Mouse (Mus musculus): ENCODE results near the gene Stk10. TPM values are rescaled to one million over a fixed set of nuclear protein-coding genes. Genes with fewer than 3 reads are reported as not detected.

The Stk10 gene
- polyA plus RNA-seq, 1 experiment from 2014 or later = 0.67 TPM

DNA sequence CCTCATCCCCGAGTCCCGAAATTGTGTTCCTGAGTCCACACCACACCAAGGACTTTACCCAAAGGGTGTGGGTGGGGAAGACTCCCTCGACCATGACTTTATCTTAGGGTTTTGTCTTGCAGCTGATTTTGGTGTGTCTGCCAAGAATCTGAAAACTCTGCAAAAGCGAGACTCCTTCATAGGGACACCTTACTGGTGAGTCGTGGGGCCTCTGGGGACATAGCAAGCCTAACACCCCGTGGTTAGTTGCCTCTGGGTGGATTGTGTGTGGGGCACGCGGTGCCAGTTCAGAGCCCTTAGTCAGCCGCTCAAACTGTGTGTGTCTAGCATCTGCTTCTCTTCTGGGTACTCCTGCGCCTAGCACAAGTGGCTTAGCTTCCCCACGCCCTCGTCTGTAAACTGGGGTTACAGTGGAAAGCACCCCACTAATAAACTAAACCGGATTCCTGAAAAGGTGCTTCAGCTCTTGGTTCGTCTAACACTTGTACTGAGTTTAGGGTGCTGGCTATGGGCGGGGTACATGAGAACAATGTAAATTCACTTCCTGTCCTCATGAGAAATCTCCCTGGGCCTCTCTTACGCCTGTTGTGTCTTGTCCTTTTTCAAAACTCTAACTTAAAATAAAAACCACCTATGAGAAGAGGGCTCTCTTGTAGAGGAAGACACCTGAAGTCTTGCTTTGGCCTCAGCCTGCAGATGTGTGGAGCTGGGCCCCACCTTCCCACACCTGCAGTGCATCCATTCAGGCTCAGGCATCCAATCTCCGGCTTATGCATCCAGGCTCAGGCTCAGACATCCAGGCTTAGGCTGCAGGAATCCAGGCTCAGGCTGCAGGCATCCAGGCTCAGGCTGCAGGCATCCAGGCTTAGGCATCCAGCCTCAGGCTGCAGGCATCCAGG is 54.3 kb downstream of the Stk10 start:
- Histone ChIP-seq H3K9me3 (ENCODE audit: control insufficient read depth, low read length) (no peaks in the 10 kb centered on the region), H3K36me3 (ENCODE audit: control insufficient read depth, insufficient read depth, low read length) (no peaks in the 10 kb centered on the region), H3K4me1 (ENCODE audit: control insufficient read depth, insufficient read depth, low read length) (no peaks in the 10 kb centered on the region), H3K4me2 (no peak overlapping the region), H3K9ac (ENCODE audit: low read length) (peak overlapping the region; percentile 42; the same call in 1 of the 2 replicates), H3K4me3 (ENCODE audit: low read depth, low read length) (no peak overlapping the region), H3K27ac (ENCODE audit: low read depth, low read length) (no peak overlapping the region), H3K27me3 (ENCODE audit: control insufficient read depth, insufficient read depth, low read length) (no peaks in the 10 kb centered on the region)
- 74% methylated on average over 17 of the region's 17 CpGs for WGBS
- no peak for ATAC-seq (ENCODE audit: low FRiP score)
- peak; percentile 77 for DNase-seq (ENCODE audit: low spot score, missing footprints)

DNA sequence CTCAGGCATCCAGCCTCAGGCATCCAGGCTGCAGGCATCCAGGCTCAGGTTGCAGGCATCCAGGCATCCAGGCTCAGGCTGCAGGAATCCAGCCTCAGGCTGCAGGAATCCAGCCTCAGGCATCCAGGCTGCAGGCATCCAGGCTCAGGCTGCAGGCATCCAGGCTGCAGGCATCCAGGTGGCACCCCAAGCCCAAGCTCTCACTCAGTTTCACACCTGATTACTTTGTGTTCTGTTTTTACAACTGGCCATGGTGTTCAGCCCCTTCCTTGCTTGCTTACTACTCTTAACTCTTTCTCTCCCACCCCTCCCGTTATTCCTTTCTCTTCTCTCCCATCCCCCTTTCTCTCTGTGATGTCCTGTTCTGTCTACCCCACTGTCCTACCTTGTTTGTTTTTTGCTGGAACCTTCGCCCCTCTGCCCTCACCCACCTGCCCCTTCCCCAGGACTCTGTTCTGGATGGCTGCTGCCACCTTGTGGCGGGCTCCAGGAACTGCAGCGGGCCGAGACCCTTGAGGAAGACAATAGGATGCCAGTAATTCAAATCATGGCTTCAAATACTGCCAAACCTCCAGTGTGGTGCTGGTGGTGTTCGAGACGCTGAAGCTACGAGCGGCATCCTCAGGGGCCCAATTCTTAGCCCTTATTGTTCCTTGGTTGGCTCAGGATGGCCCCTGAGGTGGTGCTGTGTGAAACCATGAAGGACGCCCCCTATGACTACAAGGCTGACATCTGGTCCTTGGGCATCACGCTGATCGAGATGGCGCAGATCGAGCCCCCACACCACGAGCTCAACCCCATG is 55.2 kb downstream of the Stk10 start:
- Histone ChIP-seq H3K36me3 (ENCODE audit: control insufficient read depth, insufficient read depth, low read length) (no peaks in the 10 kb centered on the region), H3K9ac (ENCODE audit: low read length) (peak overlapping the region; percentile 42; the same call in 1 of the 2 replicates), H3K4me2 (no peak overlapping the region), H3K27ac (ENCODE audit: low read depth, low read length) (no peak overlapping the region), H3K27me3 (ENCODE audit: control insufficient read depth, insufficient read depth, low read length) (no peaks in the 10 kb centered on the region), H3K9me3 (ENCODE audit: control insufficient read depth, low read length) (no peaks in the 10 kb centered on the region), H3K4me3 (ENCODE audit: low read depth, low read length) (no peak overlapping the region), H3K4me1 (ENCODE audit: control insufficient read depth, insufficient read depth, low read length) (no peaks in the 10 kb centered on the region)
- 33% methylated on average over 15 of the region's 15 CpGs for WGBS
- ATAC-seq (ENCODE audit: low FRiP score) (peak; percentile 69), DNase-seq (ENCODE audit: low spot score, missing footprints) (peak; percentile 98)

DNA sequence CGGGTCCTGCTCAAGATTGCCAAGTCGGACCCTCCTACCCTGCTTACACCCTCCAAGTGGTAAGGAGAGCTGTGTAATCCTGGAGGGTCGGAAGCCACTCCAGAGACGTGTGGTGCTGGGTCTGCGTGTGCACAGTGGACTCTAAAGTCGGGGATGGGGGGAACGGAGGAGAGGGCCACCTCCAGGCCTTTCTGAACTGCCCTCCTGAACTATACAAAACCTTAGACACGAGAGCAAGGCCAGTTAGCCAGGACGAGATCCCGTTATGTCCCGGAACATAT is 55.7 kb downstream of the Stk10 start:
- no peak overlapping the region for H3K9ac ChIP-seq (ENCODE audit: low read length)
- no peak overlapping the region for H3K27ac ChIP-seq (ENCODE audit: low read depth, low read length)

DNA sequence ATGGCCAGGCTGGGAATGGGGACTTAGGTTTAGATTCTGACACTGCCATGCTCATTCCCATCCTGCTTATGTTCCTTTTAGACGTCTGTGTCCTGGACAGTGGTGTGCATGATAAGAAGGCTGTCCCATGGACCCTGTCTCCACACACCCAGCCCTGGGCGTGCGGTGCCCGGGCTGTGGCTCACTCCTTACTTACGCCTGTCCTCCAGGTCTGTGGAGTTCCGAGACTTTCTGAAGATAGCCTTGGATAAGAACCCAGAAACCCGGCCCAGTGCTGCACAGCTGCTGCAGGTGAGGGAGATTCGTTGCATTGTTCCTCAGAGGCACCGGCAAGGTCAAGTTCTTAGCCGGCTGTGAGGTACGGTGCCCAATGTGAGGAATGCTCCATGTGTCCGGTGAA is 56.1 kb downstream of the Stk10 start:
- WGBS = 89% methylated on average over 12 of the region's 12 CpGs
- no peaks in the 10 kb centered on the region for H3K9me3 ChIP-seq (ENCODE audit: control insufficient read depth, low read length)
- H3K4me3 ChIP-seq (ENCODE audit: low read depth, low read length) = no peak overlapping the region
- H3K4me2 ChIP-seq = no peak overlapping the region
- DNase-seq (ENCODE audit: low spot score, missing footprints) (no peak), ATAC-seq (ENCODE audit: low FRiP score) (no peak)
- H3K27me3 ChIP-seq (ENCODE audit: control insufficient read depth, insufficient read depth, low read length) = no peaks in the 10 kb centered on the region
- no peak overlapping the region for H3K27ac ChIP-seq (ENCODE audit: low read depth, low read length)
- H3K4me1 ChIP-seq (ENCODE audit: control insufficient read depth, insufficient read depth, low read length) = no peaks in the 10 kb centered on the region
- H3K9ac ChIP-seq (ENCODE audit: low read length) = no peak overlapping the region
- H3K36me3 ChIP-seq (ENCODE audit: control insufficient read depth, insufficient read depth, low read length) = no peaks in the 10 kb centered on the region

More for the DNA sequence above, 55.7 kb downstream of the Stk10 start:
- no peaks in the 10 kb centered on the region for H3K27me3 ChIP-seq (ENCODE audit: control insufficient read depth, insufficient read depth, low read length)
- no peaks in the 10 kb centered on the region for H3K9me3 ChIP-seq (ENCODE audit: control insufficient read depth, low read length)
- DNase-seq (ENCODE audit: low spot score, missing footprints) (peak; percentile 70), ATAC-seq (ENCODE audit: low FRiP score) (no peak; the same call in 1 of the 2 replicates)
- no peaks in the 10 kb centered on the region for H3K36me3 ChIP-seq (ENCODE audit: control insufficient read depth, insufficient read depth, low read length)
- no peak overlapping the region for H3K4me2 ChIP-seq
- no peak overlapping the region for H3K4me3 ChIP-seq (ENCODE audit: low read depth, low read length)
- H3K4me1 ChIP-seq (ENCODE audit: control insufficient read depth, insufficient read depth, low read length) = no peaks in the 10 kb centered on the region
- WGBS = 82% methylated on average over 11 of the region's 11 CpGs

DNA sequence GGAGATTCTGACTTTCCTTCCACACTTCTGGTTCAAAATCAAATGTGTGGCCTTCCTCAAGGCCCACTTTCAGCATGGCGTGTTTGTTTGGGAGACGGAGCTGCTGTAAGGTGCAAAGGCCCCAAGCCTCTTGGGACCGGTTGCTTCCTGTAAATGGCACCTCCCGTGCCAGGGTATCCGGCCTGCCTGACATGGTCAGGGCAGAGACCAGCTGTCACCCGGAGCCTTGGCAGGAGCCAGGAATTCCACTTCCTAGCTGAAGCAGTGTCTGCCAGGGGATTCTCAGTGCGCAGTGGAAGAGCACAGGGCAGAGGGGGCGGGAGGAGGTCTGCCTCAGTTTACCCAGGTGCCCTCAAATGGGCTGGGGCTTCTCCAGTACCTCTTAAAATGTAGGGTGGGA is 56.7 kb downstream of the Stk10 start:
- H3K9me3 ChIP-seq (ENCODE audit: control insufficient read depth, low read length) = no peaks in the 10 kb centered on the region
- DNase-seq (ENCODE audit: low spot score, missing footprints) = peak; percentile 28
- H3K36me3 ChIP-seq (ENCODE audit: control insufficient read depth, insufficient read depth, low read length) = no peaks in the 10 kb centered on the region
- 92% methylated on average over 8 of the region's 8 CpGs for WGBS
- no peak for ATAC-seq (ENCODE audit: low FRiP score)
- no peak overlapping the region for H3K27ac ChIP-seq (ENCODE audit: low read depth, low read length)
- H3K4me3 ChIP-seq (ENCODE audit: low read depth, low read length) = no peak overlapping the region
- H3K27me3 ChIP-seq (ENCODE audit: control insufficient read depth, insufficient read depth, low read length) = no peaks in the 10 kb centered on the region
- H3K4me2 ChIP-seq = no peak overlapping the region
- no peaks in the 10 kb centered on the region for H3K4me1 ChIP-seq (ENCODE audit: control insufficient read depth, insufficient read depth, low read length)
- H3K9ac ChIP-seq (ENCODE audit: low read length) = no peak overlapping the region

DNA sequence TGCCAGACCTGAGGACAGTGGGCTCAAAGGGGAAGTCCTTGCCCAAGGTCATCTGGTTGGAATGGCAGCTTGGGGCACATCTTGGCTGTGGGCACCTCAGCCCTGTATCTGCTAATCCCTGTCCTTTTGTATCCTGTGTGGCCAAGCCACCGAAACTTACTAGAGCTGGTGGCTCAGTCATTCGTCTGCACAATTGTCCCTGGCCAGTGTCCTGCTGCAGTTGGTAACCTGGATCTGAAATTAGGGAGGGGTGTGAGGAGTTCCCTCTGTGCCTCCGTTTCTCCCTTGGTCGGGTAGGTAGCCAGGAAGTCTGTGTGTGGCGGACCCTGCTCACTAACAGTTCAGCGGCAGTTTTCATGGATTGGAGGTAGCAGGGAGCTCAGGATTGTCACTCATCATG is 57.1 kb downstream of the Stk10 start:
- H3K9me3 ChIP-seq (ENCODE audit: control insufficient read depth, low read length) = no peaks in the 10 kb centered on the region
- no peak overlapping the region for H3K4me2 ChIP-seq
- H3K27ac ChIP-seq (ENCODE audit: low read depth, low read length) = no peak overlapping the region
- WGBS = 86% methylated on average over 6 of the region's 6 CpGs
- ATAC-seq (ENCODE audit: low FRiP score) (no peak), DNase-seq (ENCODE audit: low spot score, missing footprints) (no peak)
- no peaks in the 10 kb centered on the region for H3K27me3 ChIP-seq (ENCODE audit: control insufficient read depth, insufficient read depth, low read length)
- no peak overlapping the region for H3K9ac ChIP-seq (ENCODE audit: low read length)
- H3K4me3 ChIP-seq (ENCODE audit: low read depth, low read length) = no peak overlapping the region
- no peaks in the 10 kb centered on the region for H3K36me3 ChIP-seq (ENCODE audit: control insufficient read depth, insufficient read depth, low read length)
- no peaks in the 10 kb centered on the region for H3K4me1 ChIP-seq (ENCODE audit: control insufficient read depth, insufficient read depth, low read length)

DNA sequence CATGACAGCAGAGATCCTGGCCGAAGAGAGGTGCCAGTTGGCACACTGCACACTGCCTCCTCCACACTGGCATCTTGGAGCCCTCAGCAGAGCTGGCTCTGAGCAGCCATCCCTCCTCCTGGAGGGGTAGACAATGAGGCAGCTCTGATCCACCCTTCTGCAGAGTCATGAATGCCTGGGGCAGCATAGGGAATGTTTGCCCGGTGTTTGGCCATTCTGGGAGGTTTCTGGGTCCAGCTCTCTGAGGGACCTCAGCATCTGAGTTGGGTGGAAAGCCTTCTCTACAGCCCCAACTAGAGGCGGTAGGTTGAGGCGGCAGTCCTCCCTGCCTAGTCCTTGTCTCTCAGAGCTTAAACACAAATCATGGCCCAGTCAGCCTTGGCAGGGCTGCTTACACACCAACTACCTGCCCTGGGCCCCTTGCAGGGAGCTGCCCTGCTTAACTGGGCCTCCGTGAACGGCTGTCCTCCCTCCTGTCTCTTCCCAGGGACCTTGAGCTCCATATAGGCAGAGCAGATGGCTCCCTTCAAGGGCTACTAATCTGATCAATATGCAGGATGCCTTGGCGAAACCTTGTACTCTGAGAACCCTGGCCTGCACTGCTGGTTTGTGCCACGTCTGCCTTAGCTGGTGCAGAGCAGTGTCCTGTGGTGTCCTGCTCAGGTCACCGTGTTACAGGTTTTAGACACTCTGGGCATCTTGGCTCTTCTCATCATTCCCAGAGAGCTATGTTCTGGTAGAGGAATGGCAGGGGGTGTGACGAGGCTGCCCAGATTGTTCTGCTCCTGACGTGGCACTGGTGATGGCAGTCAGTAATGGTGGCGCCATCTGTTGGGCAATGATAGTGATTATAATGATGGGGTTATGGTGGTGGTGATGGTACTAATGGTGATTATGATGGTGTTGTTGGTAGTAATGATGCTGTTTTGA is 59.1 kb downstream of the Stk10 start:
- ATAC-seq (ENCODE audit: low FRiP score) (peak; percentile 33; the same call in 1 of the 2 replicates), DNase-seq (ENCODE audit: low spot score, missing footprints) (peak; percentile 79)
- WGBS = 68% methylated on average over 12 of the region's 12 CpGs
- H3K9ac ChIP-seq (ENCODE audit: low read length) = no peak overlapping the region
- no peak overlapping the region for H3K4me3 ChIP-seq (ENCODE audit: low read depth, low read length)
- H3K4me2 ChIP-seq = no peak overlapping the region
- no peaks in the 10 kb centered on the region for H3K36me3 ChIP-seq (ENCODE audit: control insufficient read depth, insufficient read depth, low read length)
- no peak overlapping the region for H3K27ac ChIP-seq (ENCODE audit: low read depth, low read length)
- H3K9me3 ChIP-seq (ENCODE audit: control insufficient read depth, low read length) = no peaks in the 10 kb centered on the region
- no peaks in the 10 kb centered on the region for H3K4me1 ChIP-seq (ENCODE audit: control insufficient read depth, insufficient read depth, low read length)
- H3K27me3 ChIP-seq (ENCODE audit: control insufficient read depth, insufficient read depth, low read length) = no peaks in the 10 kb centered on the region

DNA sequence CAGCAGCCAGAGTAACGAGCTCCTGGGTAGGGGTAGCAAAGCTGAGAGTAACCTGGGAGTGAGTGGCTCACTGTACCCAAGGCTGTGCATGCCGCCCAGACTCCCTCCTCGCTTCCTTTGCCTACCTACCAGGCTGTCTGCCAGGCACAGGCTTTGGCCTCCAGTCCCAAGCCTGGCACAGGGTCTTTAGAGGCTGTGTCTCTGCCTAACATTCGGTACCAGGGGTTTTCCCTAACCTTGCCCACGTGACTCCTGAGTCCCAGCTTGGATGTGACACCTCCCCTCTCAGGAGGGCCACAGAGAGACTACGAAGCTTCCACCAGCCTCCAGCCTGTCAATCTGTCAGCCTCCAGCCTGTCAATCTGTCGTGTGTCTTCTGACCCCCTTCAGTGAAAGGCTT is 60.0 kb downstream of the Stk10 start:
- H3K9ac ChIP-seq (ENCODE audit: low read length) = no peak overlapping the region

More for the DNA sequence above, 60.0 kb downstream of the Stk10 start:
- no peak overlapping the region for H3K27ac ChIP-seq (ENCODE audit: low read depth, low read length)
- DNase-seq (ENCODE audit: low spot score, missing footprints) = no peak
- no peaks in the 10 kb centered on the region for H3K36me3 ChIP-seq (ENCODE audit: control insufficient read depth, insufficient read depth, low read length)
- no peak for ATAC-seq (ENCODE audit: low FRiP score)
- H3K4me1 ChIP-seq (ENCODE audit: control insufficient read depth, insufficient read depth, low read length) = no peaks in the 10 kb centered on the region
- 85% methylated on average over 7 of the region's 7 CpGs for WGBS
- H3K27me3 ChIP-seq (ENCODE audit: control insufficient read depth, insufficient read depth, low read length) = no peaks in the 10 kb centered on the region
- H3K4me2 ChIP-seq = no peak overlapping the region
- H3K9me3 ChIP-seq (ENCODE audit: control insufficient read depth, low read length) = no peaks in the 10 kb centered on the region
- H3K4me3 ChIP-seq (ENCODE audit: low read depth, low read length) = no peak overlapping the region

All from midbrain, embryonic 11.5 days (tissue).